Mouse (Mus musculus) kidney, postnatal 0 days (tissue): Measurements from ENCODE around the gene Slc39a5. TPM values are rescaled to one million over a fixed set of nuclear protein-coding genes. Genes with fewer than 3 reads are reported as not detected.

Experiments used
- ATAC-seq: fragments of 200-750 bp; cut with Nextera tagmentation; replicated peaks from 2 replicates; pipeline ENCODE4 v1.8.0; 2017; ENCODE audit warnings: low read depth, moderate number of reproducible peaks, moderate TSS enrichment, moderate library complexity; ENCODE audit not compliant: low FRiP score
- DNase-seq: peaks from one replicate; pipeline ENCODE4 v3.0.0-alpha.2; 2016; ENCODE audit warnings: low spot score
- H3K27ac ChIP-seq: fragments of 300-500 bp; sonication (generic); 2 replicates; pipeline ENCODE4 v1.5.1; 2014; ENCODE audit warnings: mild to moderate bottlenecking
- H3K27me3 ChIP-seq: fragments of 300-500 bp; sonication (generic); 2 replicates; pipeline ENCODE4 v1.6.1; 2014; ENCODE audit warnings: low read length, mixed read lengths; ENCODE audit not compliant: insufficient read depth
- H3K36me3 ChIP-seq: fragments of 300-500 bp; sonication (generic); 2 replicates; pipeline ENCODE4 v1.6.1; 2014; ENCODE audit warnings: low read length, mixed read lengths; ENCODE audit not compliant: insufficient read depth
- H3K4me1 ChIP-seq: fragments of 300-500 bp; sonication (generic); replicated peaks from 2 replicates; pipeline ENCODE4 v1.6.1; 2014; ENCODE audit warnings: antibody characterized with exemption, low read length, mixed read lengths; ENCODE audit not compliant: insufficient read depth
- H3K4me2 ChIP-seq: fragments of 300-500 bp; sonication (generic); 2 replicates; pipeline ENCODE4 v1.6.1; 2014; ENCODE audit warnings: mild to moderate bottlenecking, low read length, moderate library complexity, mixed read lengths
- H3K4me3 ChIP-seq: fragments of 300-500 bp; sonication (generic); replicated peaks from 2 replicates; pipeline ENCODE4 v1.5.1; 2014; ENCODE audit warnings: low read depth, low read length
- H3K9ac ChIP-seq: fragments of 300-500 bp; sonication (generic); 2 replicates; pipeline ENCODE4 v1.6.1; 2014; ENCODE audit warnings: low read depth, low read length
- H3K9me3 ChIP-seq: fragments of 300-500 bp; sonication (generic); replicated peaks from 2 replicates; pipeline ENCODE4 v1.6.1; 2016; ENCODE audit warnings: low read length, inconsistent platforms, mixed read lengths
- CTCF ChIP-seq: IDR thresholded peaks from 2 replicates; pipeline ENCODE4 v1.5.1; 2016; ENCODE audit warnings: antibody characterized with exemption, low read depth, mild to moderate bottlenecking, moderate library complexity
- WGBS: fragments of 180-500 bp; shearing (Covaris S2); extraction: QIAGEN DNeasy Blood & Tissue Kit; methylation state at CpG from one replicate; pipeline ENCODE4 v1.1.7; 2014; 5-methylcytosine and 5-hydroxymethylcytosine counted together
- polyA plus RNA-seq: library from polyadenylated mRNA; unstranded; fragments of >200 nt; fragmentation: Nextera tagmentation; extraction: Ambion mirVana; gene quantifications from 2 replicates; pipeline ENCODE4 v1.2.1, GENCODE M21; 2015

Gene Slc39a5
- polyA plus RNA-seq, 1 experiment from 2014 or later = 56.0 TPM

DNA sequence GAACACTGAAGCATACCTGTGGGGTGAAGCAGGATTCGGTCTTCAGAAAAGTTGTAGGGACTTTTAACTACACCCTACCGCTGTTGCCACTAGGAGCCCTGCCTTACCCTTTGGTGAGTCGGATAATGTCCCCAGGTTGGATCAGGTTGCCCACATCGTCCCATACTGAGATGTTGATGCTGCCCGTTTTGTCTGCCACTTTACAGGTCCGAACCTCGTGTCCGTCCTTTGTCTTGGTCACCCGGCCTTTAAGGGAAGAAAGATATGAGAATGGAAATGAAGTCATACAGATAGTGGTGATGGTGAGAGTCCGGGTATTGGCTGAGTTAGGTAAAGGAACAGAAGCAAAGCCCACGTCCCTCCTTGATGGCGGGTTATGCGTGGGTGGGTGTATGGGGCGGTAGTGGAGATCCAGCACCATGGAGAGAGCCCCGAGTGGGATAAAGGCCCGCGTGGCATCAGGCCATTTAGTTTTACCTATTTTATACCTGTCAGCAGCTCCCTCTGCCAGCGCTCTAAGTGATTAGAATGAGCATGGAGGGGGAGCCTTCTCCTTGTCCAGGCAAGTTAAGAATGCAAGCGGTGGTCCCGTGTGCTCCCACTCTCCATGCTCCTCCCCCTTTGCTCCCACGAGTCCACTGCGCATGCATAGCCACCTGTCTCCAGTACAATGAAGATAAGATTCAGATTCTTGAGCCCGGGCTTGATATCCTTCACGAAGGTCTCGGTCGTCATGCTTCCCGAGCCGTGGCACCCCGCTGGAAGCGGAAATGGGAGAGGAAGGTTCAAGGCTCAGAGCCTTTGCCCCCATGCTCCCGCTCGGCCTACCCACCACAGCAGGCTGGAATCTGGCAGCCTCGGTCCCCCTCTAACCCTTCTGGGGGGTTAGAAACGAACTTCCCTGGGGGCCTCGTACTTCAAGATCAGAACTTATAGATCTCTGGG lies 7.8 kb upstream of the Slc39a5 start:
- Histone ChIP-seq H3K4me1 (peaks cover 15% of the 10 kb centered on the region), H3K36me3 (peaks cover 4% of the 10 kb centered on the region; the same call in 1 of the 2 replicates), H3K9me3 (no peaks in the 10 kb centered on the region), H3K4me2 (peak overlapping the region; percentile 96), H3K27ac (peak overlapping the region; percentile 77), H3K9ac (peak overlapping the region; percentile 73), H3K27me3 (no peaks in the 10 kb centered on the region), H3K4me3 (peak overlapping the region; percentile 66)
- TF ChIP-seq CTCF = no peak
- DNase-seq = peak; percentile 47
- ATAC-seq = no peak
- WGBS = 15% methylated on average over 35 of the region's 35 CpGs

DNA sequence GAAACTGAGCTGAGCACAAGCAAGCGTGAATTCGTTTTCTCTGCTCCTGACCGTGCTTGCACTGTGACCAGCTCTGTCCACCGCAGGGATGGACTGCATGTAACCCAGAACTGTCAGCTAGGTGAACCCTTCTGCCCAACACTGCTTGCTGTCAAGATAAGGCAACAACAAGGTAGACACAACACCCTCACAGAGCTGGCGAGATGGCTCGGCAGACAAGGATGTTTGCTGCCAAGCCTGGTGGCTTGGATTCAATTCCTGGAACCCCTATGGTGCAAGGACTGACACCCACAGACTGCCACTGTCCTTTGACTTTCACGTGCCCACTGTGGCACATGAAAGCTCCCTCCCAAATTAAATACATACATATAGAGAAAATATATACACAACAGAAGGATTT lies 2.9 kb upstream of the Slc39a5 start:
- Histone ChIP-seq H3K4me2 (no peak overlapping the region), H3K9ac (no peak overlapping the region), H3K9me3 (no peaks in the 10 kb centered on the region), H3K4me3 (no peak overlapping the region), H3K36me3 (peaks cover 4% of the 10 kb centered on the region; the same call in 1 of the 2 replicates), H3K4me1 (0 out of 2 replicates have a peak, but pooled peaks cover 4% of the 10 kb centered on the region), H3K27ac (no peak overlapping the region), H3K27me3 (no peaks in the 10 kb centered on the region)
- no peak for TF ChIP-seq CTCF
- 85% methylated on average over 7 of the region's 7 CpGs for WGBS
- no peak for ATAC-seq
- DNase-seq = no peak

DNA sequence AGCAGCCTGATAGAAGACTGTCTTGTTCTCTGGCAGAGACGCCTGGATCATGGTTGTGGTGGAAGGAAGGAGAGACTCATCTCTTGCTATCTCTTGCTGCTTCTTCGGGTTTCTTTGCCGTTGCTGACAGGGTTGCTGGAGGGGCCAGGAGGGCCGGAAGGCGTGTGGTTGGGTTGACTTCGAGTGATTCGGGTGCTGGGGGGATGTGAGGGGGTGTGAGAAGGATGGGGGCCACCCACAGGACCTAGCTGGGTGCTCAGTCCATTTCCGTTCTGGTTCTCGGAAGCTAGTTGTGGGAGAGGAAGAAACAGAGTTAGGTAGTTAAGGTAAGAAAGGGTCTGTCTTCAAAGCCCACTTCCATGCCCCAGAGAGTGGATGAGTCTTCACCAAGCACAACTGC lies 609 bp upstream of the Slc39a5 start:
- 76% methylated on average over 9 of the region's 9 CpGs for WGBS
- Histone ChIP-seq H3K27ac (no peak overlapping the region), H3K36me3 (peaks cover 4% of the 10 kb centered on the region; the same call in 1 of the 2 replicates), H3K4me2 (no peak overlapping the region), H3K9me3 (no peaks in the 10 kb centered on the region), H3K9ac (no peak overlapping the region), H3K4me1 (no peaks in the 10 kb centered on the region; the same call in 1 of the 2 replicates), H3K4me3 (no peak overlapping the region), H3K27me3 (no peaks in the 10 kb centered on the region)
- DNase-seq (no peak), ATAC-seq (no peak)
- no peak for TF ChIP-seq CTCF

DNA sequence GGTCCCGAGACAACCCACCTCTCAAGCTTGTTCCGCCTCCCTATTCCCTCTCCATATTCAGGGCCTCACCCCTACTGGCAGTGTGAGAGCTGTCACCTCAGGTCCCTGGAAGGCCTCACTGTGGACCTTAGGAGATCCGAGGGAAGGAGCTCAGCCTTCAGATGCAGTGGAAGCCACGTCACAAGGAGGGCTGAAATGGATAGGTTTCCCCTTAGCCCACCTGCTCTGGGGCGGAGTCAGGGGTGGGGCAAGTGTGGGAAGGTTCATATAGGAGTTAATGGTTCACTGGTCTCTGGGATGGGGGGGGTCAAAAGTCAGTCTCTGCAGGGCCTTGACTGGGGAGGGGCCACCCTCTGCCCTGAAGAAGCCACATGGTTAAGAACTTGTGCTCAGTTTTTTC lies 691 bp downstream of the Slc39a5 start:
- H3K4me1 ChIP-seq = no peaks in the 10 kb centered on the region; the same call in 1 of the 2 replicates
- 0 out of 2 replicates have a peak overlapping the region, but pooled peaks have one; percentile 1 for H3K27ac ChIP-seq
- peak overlapping the region; percentile 24; the same call in 1 of the 2 replicates for H3K4me3 ChIP-seq
- 0 out of 2 replicates have a peak, but pooled peaks have one; percentile 10 for TF ChIP-seq CTCF
- H3K9me3 ChIP-seq = no peaks in the 10 kb centered on the region
- ATAC-seq (peak; percentile 84), DNase-seq (peak; percentile 22)
- no peaks in the 10 kb centered on the region for H3K27me3 ChIP-seq
- H3K36me3 ChIP-seq = no peaks in the 10 kb centered on the region
- 21% methylated on average over 5 of the region's 5 CpGs for WGBS
- peak overlapping the region; percentile 19; the same call in 1 of the 2 replicates for H3K4me2 ChIP-seq
- H3K9ac ChIP-seq = no peak overlapping the region

DNA sequence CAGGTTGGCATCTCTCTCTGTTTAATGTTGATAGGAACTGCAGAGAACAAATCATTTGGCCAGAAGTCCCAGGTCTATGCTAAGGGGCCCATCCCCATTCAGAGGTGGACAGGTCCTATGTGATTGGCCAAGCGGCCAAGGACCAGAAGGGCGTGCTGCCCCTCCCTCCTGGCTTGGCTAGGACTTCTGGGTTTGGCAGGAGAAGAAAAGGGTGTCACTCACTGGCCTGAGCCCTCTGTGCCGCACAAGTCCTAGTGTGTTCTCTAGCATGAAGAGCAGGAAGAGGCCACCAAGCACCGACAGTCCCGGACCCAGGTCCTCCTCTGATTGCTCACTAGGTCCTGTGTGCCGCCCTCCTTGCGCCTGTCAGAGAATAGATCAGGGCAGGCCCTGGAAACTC lies 3.6 kb downstream of the Slc39a5 start:
- no peak for TF ChIP-seq CTCF
- no peak for DNase-seq
- H3K27ac ChIP-seq = no peak overlapping the region
- no peaks in the 10 kb centered on the region for H3K27me3 ChIP-seq
- no peak overlapping the region for H3K4me3 ChIP-seq
- peaks cover 12% of the 10 kb centered on the region; the same call in 1 of the 2 replicates for H3K36me3 ChIP-seq
- no peaks in the 10 kb centered on the region; the same call in 1 of the 2 replicates for H3K4me1 ChIP-seq
- 40% methylated on average over 7 of the region's 7 CpGs for WGBS
- H3K9ac ChIP-seq = no peak overlapping the region
- ATAC-seq = no peak
- H3K4me2 ChIP-seq = no peak overlapping the region
- H3K9me3 ChIP-seq = no peaks in the 10 kb centered on the region

DNA sequence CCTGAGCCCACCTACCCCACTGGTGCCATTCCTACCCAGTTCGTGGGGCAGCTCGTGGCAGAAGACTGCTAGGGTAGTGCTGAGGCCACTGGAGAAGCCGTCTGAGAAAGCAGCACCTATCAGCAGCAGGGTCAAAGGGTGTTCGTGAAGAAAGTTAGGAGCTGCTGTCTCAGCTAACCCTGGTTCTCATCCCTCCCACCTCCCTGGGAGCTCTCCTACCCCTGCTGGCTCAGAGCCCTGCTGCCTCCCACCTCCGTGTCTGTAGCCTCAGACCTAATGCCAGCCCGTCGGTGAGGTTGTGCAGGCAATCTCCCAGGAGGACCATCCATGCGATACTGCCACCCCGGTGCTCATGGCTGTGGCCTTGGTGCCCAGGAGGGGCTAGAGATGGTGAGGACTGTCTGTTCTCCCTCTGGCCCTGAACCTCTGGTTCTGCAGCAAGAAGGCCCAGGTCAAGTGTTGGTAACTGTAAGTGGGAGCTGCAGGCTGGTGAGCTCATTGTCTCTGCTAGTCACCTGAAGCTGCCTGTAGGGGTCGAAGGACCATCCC lies 4.2 kb downstream of the Slc39a5 start:
- no peak overlapping the region for H3K4me3 ChIP-seq
- no peak overlapping the region for H3K9ac ChIP-seq
- no peaks in the 10 kb centered on the region for H3K27me3 ChIP-seq
- no peak overlapping the region for H3K27ac ChIP-seq
- H3K36me3 ChIP-seq = peaks cover 18% of the 10 kb centered on the region; the same call in 1 of the 2 replicates
- no peak for DNase-seq
- no peak for TF ChIP-seq CTCF
- H3K9me3 ChIP-seq = no peaks in the 10 kb centered on the region
- ATAC-seq = no peak
- no peaks in the 10 kb centered on the region; the same call in 1 of the 2 replicates for H3K4me1 ChIP-seq
- 66% methylated on average over 10 of the region's 10 CpGs for WGBS
- no peak overlapping the region for H3K4me2 ChIP-seq
